27 mouse cellular contexts compared by ENCODE assay signal in genomic region chr10:31441491-31441890, GRCm38 (mm10). TPM values are rescaled to one million over a fixed set of nuclear protein-coding genes. Genes with fewer than 3 reads are reported as not detected.
"Had no signal": no experiment of that assay in that cellular context is flagged by ENCODE, and none has a peak within 500 bp of the region (broad histone marks: within the 10 kb centered on the region; RNA-seq: fewer than 3 reads in every experiment).

No protein-coding gene starts in this region.

- H3K4me1 ChIP-seq: heart, embryonic 15.5 days; limb, embryonic 13.5 days had no signal

- H3K36me3 ChIP-seq: heart, embryonic 13.5 days; heart, embryonic 15.5 days; hindbrain, embryonic 13.5 days; hindbrain, embryonic 15.5 days; kidney, embryonic 15.5 days; limb, embryonic 13.5 days; limb, embryonic 15.5 days; liver, embryonic 12.5 days had no signal

- H3K27ac ChIP-seq: gastrocnemius, adult 2 months; heart, adult 2 months; heart, embryonic 13.5 days; heart, embryonic 15.5 days; hindbrain, embryonic 13.5 days; hindbrain, embryonic 15.5 days; hindbrain, postnatal 0 days; kidney, embryonic 15.5 days; kidney, postnatal 0 days; limb, embryonic 13.5 days; limb, embryonic 15.5 days; liver, embryonic 12.5 days; liver, embryonic 14.5 days had no signal

- H3K27me3 ChIP-seq: heart, embryonic 13.5 days; heart, embryonic 15.5 days; hindbrain, embryonic 13.5 days; hindbrain, embryonic 15.5 days; kidney, embryonic 15.5 days; limb, embryonic 13.5 days; limb, embryonic 15.5 days had no signal

- DNase-seq: gastrocnemius, adult 2 months; gastrocnemius, postnatal 10 days; gastrocnemius, postnatal 36 days; heart, adult 11 months; heart, adult 2 months; heart, postnatal 14 days; heart, postnatal 36 days; kidney, adult 11 months; kidney, adult 2 months; kidney, adult 9 months; kidney, postnatal 14 days; kidney, postnatal 36 days; layer of hippocampus, adult 9-11 months; layer of hippocampus, postnatal 36 days; left cerebral cortex, postnatal 4 days had no signal

- H3K9me3 ChIP-seq: heart, embryonic 13.5 days; heart, embryonic 15.5 days; hindbrain, embryonic 13.5 days; hindbrain, embryonic 15.5 days; kidney, embryonic 15.5 days; limb, embryonic 13.5 days; limb, embryonic 15.5 days; liver, embryonic 12.5 days had no signal

- H3K4me3 ChIP-seq: gastrocnemius, adult 2 months; heart, adult 2 months; heart, embryonic 13.5 days; heart, embryonic 15.5 days; hindbrain, embryonic 13.5 days; hindbrain, embryonic 15.5 days; kidney, embryonic 15.5 days; limb, embryonic 13.5 days; limb, embryonic 15.5 days; liver, embryonic 12.5 days had no signal

RNA-seq across cellular contexts. Expression of gene Tpd52l1, which starts 4.3 kb away (rescaled TPM):
- total RNA-seq: hematopoietic stem cell, adult 5-6 weeks had no signal
